Mouse (Mus musculus) kidney, postnatal 0 days (tissue): Measurements from ENCODE around the gene Nol4l. TPM values are rescaled to one million over a fixed set of nuclear protein-coding genes. Genes with fewer than 3 reads are reported as not detected.
A peak's percentile ranks its signal among the peaks of the same experiment; 100 is the strongest.
"Not testable (repeated sequence)": the region's sequence is repeated elsewhere in the genome, so short reads cannot be mapped to it uniquely, and the experiment has no call there.

Experiments
- ATAC-seq: fragments of 200-750 bp; cut with Nextera tagmentation; replicated peaks from 2 replicates; pipeline ENCODE4 v1.8.0; 2017; ENCODE audit warnings: low read depth, moderate number of reproducible peaks, moderate TSS enrichment, moderate library complexity; ENCODE audit not compliant: low FRiP score
- DNase-seq: peaks from one replicate; pipeline ENCODE4 v3.0.0-alpha.2; 2016; ENCODE audit warnings: low spot score
- H3K27ac ChIP-seq: fragments of 300-500 bp; sonication (generic); 2 replicates; pipeline ENCODE4 v1.5.1; 2014; ENCODE audit warnings: mild to moderate bottlenecking
- H3K27me3 ChIP-seq: fragments of 300-500 bp; sonication (generic); 2 replicates; pipeline ENCODE4 v1.6.1; 2014; ENCODE audit warnings: low read length, mixed read lengths; ENCODE audit not compliant: insufficient read depth
- H3K36me3 ChIP-seq: fragments of 300-500 bp; sonication (generic); 2 replicates; pipeline ENCODE4 v1.6.1; 2014; ENCODE audit warnings: low read length, mixed read lengths; ENCODE audit not compliant: insufficient read depth
- H3K4me1 ChIP-seq: fragments of 300-500 bp; sonication (generic); replicated peaks from 2 replicates; pipeline ENCODE4 v1.6.1; 2014; ENCODE audit warnings: antibody characterized with exemption, low read length, mixed read lengths; ENCODE audit not compliant: insufficient read depth
- H3K4me2 ChIP-seq: fragments of 300-500 bp; sonication (generic); 2 replicates; pipeline ENCODE4 v1.6.1; 2014; ENCODE audit warnings: mild to moderate bottlenecking, low read length, moderate library complexity, mixed read lengths
- H3K4me3 ChIP-seq: fragments of 300-500 bp; sonication (generic); replicated peaks from 2 replicates; pipeline ENCODE4 v1.5.1; 2014; ENCODE audit warnings: low read depth, low read length
- H3K9ac ChIP-seq: fragments of 300-500 bp; sonication (generic); 2 replicates; pipeline ENCODE4 v1.6.1; 2014; ENCODE audit warnings: low read depth, low read length
- H3K9me3 ChIP-seq: fragments of 300-500 bp; sonication (generic); replicated peaks from 2 replicates; pipeline ENCODE4 v1.6.1; 2016; ENCODE audit warnings: low read length, inconsistent platforms, mixed read lengths
- CTCF ChIP-seq: IDR thresholded peaks from 2 replicates; pipeline ENCODE4 v1.5.1; 2016; ENCODE audit warnings: antibody characterized with exemption, low read depth, mild to moderate bottlenecking, moderate library complexity
- WGBS: fragments of 180-500 bp; shearing (Covaris S2); extraction: QIAGEN DNeasy Blood & Tissue Kit; methylation state at CpG from one replicate; pipeline ENCODE4 v1.1.7; 2014; 5-methylcytosine and 5-hydroxymethylcytosine counted together
- polyA plus RNA-seq: library from polyadenylated mRNA; unstranded; fragments of >200 nt; fragmentation: Nextera tagmentation; extraction: Ambion mirVana; gene quantifications from 2 replicates; pipeline ENCODE4 v1.2.1, GENCODE M21; 2015

Gene Nol4l
- polyA plus RNA-seq, 1 experiment from 2014 or later = 9.6 TPM

- Histone ChIP-seq H3K9me3 (no peaks in the 10 kb centered on the region), H3K4me2 (no peak overlapping the region), H3K36me3 (no peaks in the 10 kb centered on the region), H3K4me3 (no peak overlapping the region), H3K4me1 (peaks cover 17% of the 10 kb centered on the region), H3K9ac (no peak overlapping the region), H3K27me3 (no peaks in the 10 kb centered on the region), H3K27ac (no peak overlapping the region)
- no peak for DNase-seq
- WGBS = 81% methylated on average over 6 of the region's 6 CpGs
- no peak for ATAC-seq
- TF ChIP-seq CTCF = no peak
These were observed 33.5 kb downstream of the Nol4l start for GRCm38 (mm10) chr2:153496301-153496700.

GRCm38 (mm10) chr2:153495818-153496217, 34.0 kb downstream of the Nol4l start:
- no peaks in the 10 kb centered on the region for H3K27me3 ChIP-seq
- no peak overlapping the region for H3K4me3 ChIP-seq
- no peak overlapping the region for H3K9ac ChIP-seq
- DNase-seq = no peak
- H3K4me2 ChIP-seq = no peak overlapping the region
- H3K9me3 ChIP-seq = no peaks in the 10 kb centered on the region
- peaks cover 17% of the 10 kb centered on the region for H3K4me1 ChIP-seq
- no peak for TF ChIP-seq CTCF
- no peaks in the 10 kb centered on the region for H3K36me3 ChIP-seq
- WGBS = 72% methylated on average over 4 of the region's 4 CpGs
- ATAC-seq = no peak
- no peak overlapping the region for H3K27ac ChIP-seq

GRCm38 (mm10) chr2:153495391-153495790, 34.4 kb downstream of the Nol4l start:
- H3K9ac ChIP-seq, ATAC-seq, H3K27me3 ChIP-seq, H3K36me3 ChIP-seq, H3K27ac ChIP-seq, DNase-seq, H3K4me3 ChIP-seq, H3K9me3 ChIP-seq, H3K4me2 ChIP-seq: not testable (repeated sequence)
- 94% methylated on average over 4 of the region's 4 CpGs for WGBS
- peaks cover 17% of the 10 kb centered on the region for H3K4me1 ChIP-seq

- WGBS = 30% methylated on average over 9 of the region's 9 CpGs
- TF ChIP-seq CTCF = no peak
- 0 out of 2 replicates have a peak, but pooled peaks have one; percentile 8 for ATAC-seq
- H3K27ac ChIP-seq = 0 out of 2 replicates have a peak overlapping the region, but pooled peaks have one; percentile 36
- H3K9me3 ChIP-seq = no peaks in the 10 kb centered on the region
- H3K4me3 ChIP-seq = no peak overlapping the region
- peak overlapping the region; percentile 27; the same call in 1 of the 2 replicates for H3K9ac ChIP-seq
- DNase-seq = no peak
- no peak overlapping the region for H3K4me2 ChIP-seq
- H3K27me3 ChIP-seq = no peaks in the 10 kb centered on the region
- no peaks in the 10 kb centered on the region for H3K36me3 ChIP-seq
- peaks cover 17% of the 10 kb centered on the region for H3K4me1 ChIP-seq
These were observed 35.4 kb downstream of the Nol4l start for GRCm38 (mm10) chr2:153494293-153494811.

- no peak overlapping the region for H3K27ac ChIP-seq
- no peaks in the 10 kb centered on the region for H3K9me3 ChIP-seq
- no peaks in the 10 kb centered on the region for H3K27me3 ChIP-seq
- 16% methylated on average over 6 of the region's 6 CpGs for WGBS
- DNase-seq (peak; percentile 42), ATAC-seq (peak; percentile 22; the same call in 1 of the 2 replicates)
- TF ChIP-seq CTCF = no peak
- H3K4me1 ChIP-seq = peaks cover 17% of the 10 kb centered on the region
- H3K9ac ChIP-seq = peak overlapping the region; percentile 27; the same call in 1 of the 2 replicates
- H3K4me2 ChIP-seq = no peak overlapping the region
- H3K36me3 ChIP-seq = no peaks in the 10 kb centered on the region
- no peak overlapping the region for H3K4me3 ChIP-seq
These were observed 35.9 kb downstream of the Nol4l start for GRCm38 (mm10) chr2:153493781-153494292.

GRCm38 (mm10) chr2:153493393-153493731, 36.4 kb downstream of the Nol4l start:
- WGBS = 36% methylated on average over 2 of the region's 2 CpGs
- Histone ChIP-seq H3K9me3 (no peaks in the 10 kb centered on the region), H3K4me3 (0 out of 2 replicates have a peak overlapping the region, but pooled peaks have one; percentile 58), H3K9ac (0 out of 2 replicates have a peak overlapping the region, but pooled peaks have one; percentile 69), H3K27ac (peak overlapping the region; percentile 37), H3K27me3 (no peaks in the 10 kb centered on the region), H3K4me1 (peaks cover 17% of the 10 kb centered on the region), H3K4me2 (peak overlapping the region; percentile 99), H3K36me3 (no peaks in the 10 kb centered on the region)
- no peak for ATAC-seq
- TF ChIP-seq CTCF = no peak
- no peak for DNase-seq
